Mouse (Mus musculus) gastrocnemius, postnatal 4 days (tissue): ENCODE measurements around the gene Ttc39a. TPM values are rescaled to one million over a fixed set of nuclear protein-coding genes. Genes with fewer than 3 reads are reported as not detected.

Source experiments
- DNase-seq, 2 experiments: peaks; one replicate each; pipeline ENCODE4 v3.0.0; 2021 to 2022; ENCODE audit warnings: low spot score in 2 of 2, mixed read lengths in 2 of 2
- total RNA-seq, 2 experiments: library from RNA; stranded (reverse); gene quantifications; 2 replicates each; pipeline ENCODE4 v1.2.3; 2021

Ttc39a gene
- total RNA-seq, 2 experiments from 2014 or later, result 0.83 to 1.2 TPM

DNA sequence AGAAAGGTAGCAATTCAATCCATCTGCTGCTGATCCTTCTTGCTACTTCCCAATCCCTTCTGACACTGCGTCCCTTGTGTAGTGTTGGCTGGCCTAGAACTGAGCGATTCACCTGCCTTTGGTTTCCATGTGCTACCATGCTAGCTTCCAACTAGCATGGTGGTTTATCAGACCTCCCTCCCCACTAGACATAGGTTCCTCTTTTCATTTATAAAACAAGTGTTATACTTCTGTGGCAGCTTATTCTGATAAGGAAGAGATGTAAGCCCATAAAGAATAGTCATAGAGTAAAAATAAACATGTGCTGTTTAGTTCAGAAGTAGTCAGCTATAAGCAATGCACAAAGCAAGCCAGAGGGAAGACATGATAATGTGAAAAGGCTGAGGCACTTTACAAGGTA, 42.1 kb downstream of the Ttc39a start:
- no peak for DNase-seq

DNA sequence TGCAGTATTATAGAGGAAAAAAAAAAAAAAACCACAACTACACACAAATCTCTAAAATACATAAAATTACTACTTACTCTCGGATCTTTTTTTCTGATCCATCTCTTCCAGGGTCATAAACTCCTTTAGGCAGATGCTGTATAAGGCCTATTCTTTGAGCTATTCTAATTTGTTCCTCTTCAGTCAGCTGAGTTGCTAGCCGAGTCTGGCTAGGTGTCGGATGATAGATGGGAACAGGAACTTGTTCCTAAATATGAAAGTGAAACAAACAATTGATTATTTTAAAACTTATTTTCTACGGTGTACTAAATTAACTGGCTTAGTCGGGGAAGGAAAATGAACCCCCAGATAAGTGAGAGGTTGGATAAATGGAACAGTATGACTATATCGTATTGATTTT, 50.4 kb downstream of the Ttc39a start:
- no peak for DNase-seq

DNA sequence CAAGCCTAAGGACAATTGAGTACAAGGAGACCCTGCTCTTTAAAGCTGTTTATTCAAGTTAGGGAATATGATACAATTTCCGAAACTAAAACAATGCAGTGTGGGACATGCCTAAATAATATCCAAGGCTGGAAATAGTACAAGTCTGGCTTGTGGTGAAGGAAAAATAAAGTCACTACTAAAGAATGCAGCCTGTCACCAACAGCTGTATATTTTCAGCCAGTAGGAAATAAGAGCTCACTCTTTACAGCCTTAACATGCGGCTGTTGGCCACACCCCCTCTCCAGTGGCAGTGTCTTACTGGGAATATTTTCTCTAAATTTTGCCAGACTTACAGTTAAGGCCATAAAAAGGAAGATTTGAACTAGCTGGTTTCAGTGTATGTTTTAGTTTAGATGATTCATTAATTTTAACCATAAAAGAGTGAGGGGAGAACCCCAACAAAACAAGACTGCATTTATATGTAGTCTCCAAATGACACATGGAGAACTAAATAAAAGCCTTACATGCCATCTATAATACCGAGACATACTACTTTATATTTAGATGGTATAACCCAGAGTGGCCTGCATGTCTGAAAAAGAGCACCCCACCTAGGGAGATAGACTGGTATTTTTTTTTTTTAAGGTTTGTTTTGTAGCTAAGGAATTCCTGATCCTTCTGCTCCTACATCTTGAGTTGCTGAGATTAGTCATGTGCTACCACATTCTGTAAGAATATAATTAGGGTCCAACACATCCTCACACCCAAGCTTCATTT, 54.2 kb downstream of the Ttc39a start:
- DNase-seq, result peak in 1 of 2 experiments; percentile 49

DNA sequence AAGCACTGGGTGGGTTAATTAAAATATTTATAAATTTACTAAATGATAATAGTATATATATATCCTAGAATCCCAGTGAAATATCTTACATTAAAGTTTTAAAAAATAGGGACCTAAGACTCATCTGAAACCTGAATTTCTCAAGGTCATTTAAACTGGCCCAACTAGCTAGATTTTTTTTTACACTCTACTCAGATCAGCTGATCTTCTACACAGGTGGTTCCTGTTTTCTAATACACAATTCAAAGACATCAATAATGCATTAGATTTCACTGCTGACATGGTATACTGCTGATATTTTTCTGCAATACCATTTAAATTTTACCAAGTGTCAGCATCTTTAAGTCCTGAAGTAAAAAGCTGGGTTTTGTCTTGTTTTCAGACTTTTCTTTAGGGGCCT, 57.5 kb downstream of the Ttc39a start:
- no peak for DNase-seq

DNA sequence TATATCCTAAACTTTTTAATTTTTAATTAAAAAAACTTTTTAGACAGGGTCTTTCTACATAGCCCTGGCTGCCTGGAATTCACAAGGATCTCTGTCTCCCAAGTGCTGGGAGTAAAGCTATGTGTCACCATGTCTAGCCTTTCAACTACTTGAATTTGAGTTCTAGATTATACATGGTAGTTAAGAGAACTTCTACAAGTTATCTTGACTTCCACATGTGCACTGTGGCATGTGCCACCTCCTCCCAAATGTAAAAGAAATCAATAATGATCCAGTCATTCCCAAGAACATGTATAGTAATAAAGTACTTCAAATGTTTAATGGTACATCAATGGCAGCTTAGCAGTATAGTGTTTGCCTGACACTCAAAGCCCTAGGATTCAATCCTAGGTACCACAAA, 61.3 kb downstream of the Ttc39a start:
- DNase-seq, result no peak

DNA sequence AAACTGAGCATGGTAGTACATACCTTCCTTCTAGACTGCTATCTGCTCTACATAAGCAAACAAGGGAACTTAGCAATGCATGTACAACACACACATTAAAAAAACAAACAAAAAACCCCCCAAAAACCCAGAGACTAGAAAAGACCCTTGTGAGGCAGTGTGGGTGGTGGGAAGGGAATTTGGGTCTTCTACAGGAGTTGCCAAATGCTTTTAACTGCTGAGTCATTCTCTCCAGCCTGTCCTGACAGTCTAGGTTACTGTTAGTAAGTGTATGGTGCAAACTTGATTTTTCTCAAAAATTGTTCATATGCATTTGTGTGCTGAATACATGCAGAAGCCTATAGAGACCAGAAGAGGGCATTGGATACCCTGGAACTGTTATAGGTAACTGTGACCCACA, 65.2 kb downstream of the Ttc39a start:
- no peak for DNase-seq

DNA sequence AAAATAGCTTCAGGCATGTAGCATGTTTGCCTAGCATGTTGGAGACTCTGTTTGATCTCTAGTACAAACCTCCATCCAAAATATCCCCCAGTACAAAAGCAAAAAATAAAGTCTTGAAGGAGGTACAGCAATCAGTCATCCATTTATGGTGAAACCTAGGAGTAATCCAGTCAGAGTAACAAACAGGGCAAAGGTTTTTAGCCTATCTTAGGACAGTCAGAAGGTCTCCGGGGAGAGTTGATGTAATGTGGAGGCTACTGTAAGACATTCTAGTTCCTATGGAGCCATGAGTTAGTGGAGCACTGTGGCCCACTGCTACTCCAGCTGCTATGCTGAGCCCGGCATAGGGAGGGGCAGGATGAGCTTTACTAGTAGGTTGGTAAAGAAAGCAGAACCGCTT, 66.1 kb downstream of the Ttc39a start:
- no peak for DNase-seq

- no peak for DNase-seq
Measured at GRCm38 (mm10) chr4:109475078-109475477, 68.7 kb downstream of the Ttc39a start.

- DNase-seq, result peak in 1 of 2 experiments; percentile 63
Measured at GRCm38 (mm10) chr4:109475577-109476553, 69.4 kb downstream of the Ttc39a start.

DNA sequence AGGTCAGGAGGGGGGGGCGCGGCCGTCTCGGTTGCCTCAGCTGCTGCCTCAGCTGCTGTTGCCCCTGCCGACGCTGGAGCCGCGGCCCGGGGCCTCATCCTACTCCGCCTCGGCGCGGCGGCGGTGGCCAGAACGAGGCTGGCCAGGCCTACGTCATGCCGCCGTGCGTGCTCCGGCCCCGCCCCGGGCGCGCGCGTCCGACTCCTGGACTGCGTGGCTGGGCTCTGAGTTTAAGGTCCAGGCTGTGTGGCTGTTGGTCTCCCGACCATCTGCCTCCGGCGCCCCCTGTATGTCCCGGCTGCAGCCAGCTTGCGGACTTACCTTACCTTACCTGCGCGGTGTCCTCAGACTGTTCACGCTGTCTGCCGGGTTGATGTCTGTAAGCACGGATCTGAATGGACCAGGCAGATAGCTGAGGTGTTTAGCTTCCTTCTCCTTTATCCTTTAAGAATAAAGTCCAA, 70.2 kb downstream of the Ttc39a start:
- peak; percentile 91 to 93 for DNase-seq

GRCm38 (mm10) chr4:109477454-109477853, 71.0 kb downstream of the Ttc39a start:
- DNase-seq, result no peak

DNA sequence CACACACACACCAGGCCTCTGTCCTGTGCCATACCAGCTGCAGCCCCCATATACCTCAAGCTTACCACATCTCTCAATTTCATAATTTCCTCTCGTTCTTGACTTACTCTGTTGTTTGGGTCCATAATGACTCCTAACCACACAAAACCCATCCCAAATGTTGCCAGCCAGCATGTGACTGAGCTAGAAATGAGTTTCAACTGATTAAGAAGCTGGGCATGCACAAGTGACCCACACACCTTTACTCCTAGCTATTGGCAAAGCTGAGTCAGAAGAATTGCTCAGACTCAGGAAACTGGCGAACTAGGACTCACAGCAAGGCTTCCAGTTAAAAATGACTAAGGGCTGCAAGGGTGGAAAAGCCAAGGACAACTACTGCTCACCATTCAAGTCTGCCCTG, 75.0 kb downstream of the Ttc39a start:
- no peak for DNase-seq

DNA sequence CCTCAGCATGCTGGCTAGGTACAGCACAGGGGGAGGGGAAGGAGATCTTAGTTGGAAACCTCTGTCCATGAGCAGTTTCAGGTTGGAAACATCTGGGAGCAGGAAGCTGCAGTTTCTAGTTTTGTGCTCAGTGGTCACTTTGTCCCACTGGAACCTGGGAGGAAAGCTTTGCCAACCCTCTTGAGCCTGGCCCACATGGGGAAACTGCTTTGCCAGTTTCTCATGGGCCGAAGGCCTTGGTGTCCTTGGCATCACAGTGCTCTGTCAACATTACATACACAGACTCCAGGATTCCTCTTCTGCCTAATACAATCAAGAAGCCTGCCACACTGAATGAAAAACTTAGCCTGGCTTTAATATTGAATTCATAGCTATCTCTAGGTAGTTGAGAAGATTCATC, 76.3 kb downstream of the Ttc39a start:
- DNase-seq, result no peak

DNA sequence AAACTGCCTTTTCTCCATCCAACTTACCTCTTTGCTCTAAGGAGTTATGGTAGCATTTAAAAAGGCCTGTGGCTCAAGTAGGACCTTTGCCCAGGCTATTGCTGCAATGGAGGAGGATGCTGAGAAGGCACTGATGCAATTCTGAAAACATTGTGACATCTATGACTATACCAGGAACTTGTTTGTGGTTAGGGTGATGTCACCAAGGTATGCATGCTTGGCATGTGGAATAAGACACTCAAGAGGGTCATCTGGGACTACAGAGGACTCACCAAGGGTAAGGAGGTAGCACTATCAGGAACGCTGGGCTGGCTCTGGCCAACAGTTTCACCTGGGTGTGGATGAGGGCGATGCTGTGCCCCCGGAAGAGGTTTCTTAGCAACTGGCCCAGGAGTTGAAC, 78.2 kb downstream of the Ttc39a start, which contains the start of gene Rnf11:
TSS of gene Rnf11 (minus strand) at position 108 of the 400 bp plus-strand sequence.
- no peak for DNase-seq

GRCm38 (mm10) chr4:109488812-109489211, 82.4 kb downstream of the Ttc39a start:
- DNase-seq, result no peak

- DNase-seq, result no peak
Measured at GRCm38 (mm10) chr4:109493581-109493980, 87.2 kb downstream of the Ttc39a start.

Other genes starting within 250 kb of the Ttc39a start
- 10 to 100 TPM; 77.0 to 98.7 TPM for gene Osbpl9, start 204.4 kb upstream of the Ttc39a start, total RNA-seq
- gene Calr4, start 172.1 kb upstream of the Ttc39a start, total RNA-seq, result under 1 TPM in 1 of 2 experiments, not detected in 1; 0.34 TPM
- 10 to 100 TPM; 51.0 to 55.5 TPM for gene Eps15, start 126.4 kb upstream of the Ttc39a start, total RNA-seq
- 10 to 100 TPM; 85.1 to 88.7 TPM for gene Rnf11, start 78.1 kb downstream of the Ttc39a start, total RNA-seq
- not detected for gene 4930522H14Rik, start 124.7 kb downstream of the Ttc39a start, total RNA-seq